Mouse (Mus musculus): ENCODE data around the gene Tmem87a. TPM values are rescaled to one million over a fixed set of nuclear protein-coding genes. Genes with fewer than 3 reads are reported as not detected.
A peak's percentile ranks its signal among the peaks of the same experiment; 100 is the strongest.

The Tmem87a gene
- polyA plus RNA-seq, 1 experiment from 2014 or later: 10.6 TPM

DNA sequence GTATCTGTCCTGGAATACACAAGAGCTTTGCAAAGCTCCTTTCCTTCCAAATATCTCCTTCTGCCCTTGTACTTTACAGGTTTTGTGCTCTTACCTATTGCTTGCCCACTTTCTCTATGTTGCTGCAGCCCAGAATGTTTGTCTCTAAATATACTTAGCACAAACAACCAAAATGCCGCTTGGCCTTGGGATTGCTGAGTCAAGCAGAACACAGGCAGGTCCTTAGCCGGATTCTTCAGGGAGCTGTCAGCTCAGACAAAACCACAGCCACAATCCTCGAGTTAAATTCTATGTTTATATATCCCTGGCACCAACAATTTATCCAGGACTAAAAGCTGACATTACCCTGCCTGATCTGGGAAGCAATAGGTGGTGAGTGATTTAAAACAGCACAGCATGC is 14.5 kb downstream of the Tmem87a start:
- 89% methylated on average over 3 of the region's 3 CpGs for WGBS
- H3K27ac ChIP-seq (ENCODE audit: low read depth, low read length): no peak overlapping the region
- H3K4me2 ChIP-seq (ENCODE audit: low read depth, low read length, severe bottlenecking): no peak overlapping the region
- no peak for ATAC-seq (replicated peaks; ENCODE audit: low FRiP score)
- H3K4me1 ChIP-seq (replicated peaks; ENCODE audit: control insufficient read depth, insufficient read depth, low read length): no peaks in the 10 kb centered on the region
- peaks cover 3% of the 10 kb centered on the region; the same call in 1 of the 2 replicates for H3K36me3 ChIP-seq (ENCODE audit: control insufficient read depth, insufficient read depth, low read length)
- no peaks in the 10 kb centered on the region for H3K27me3 ChIP-seq (ENCODE audit: control insufficient read depth, insufficient read depth, low read length)
- no peak for DNase-seq (ENCODE audit: low spot score)
- H3K9me3 ChIP-seq (ENCODE audit: control insufficient read depth, low read length): no peaks in the 10 kb centered on the region
- no peak overlapping the region for H3K4me3 ChIP-seq (ENCODE audit: low read depth, low read length)
- no peak overlapping the region for H3K9ac ChIP-seq (ENCODE audit: low read length)

DNA sequence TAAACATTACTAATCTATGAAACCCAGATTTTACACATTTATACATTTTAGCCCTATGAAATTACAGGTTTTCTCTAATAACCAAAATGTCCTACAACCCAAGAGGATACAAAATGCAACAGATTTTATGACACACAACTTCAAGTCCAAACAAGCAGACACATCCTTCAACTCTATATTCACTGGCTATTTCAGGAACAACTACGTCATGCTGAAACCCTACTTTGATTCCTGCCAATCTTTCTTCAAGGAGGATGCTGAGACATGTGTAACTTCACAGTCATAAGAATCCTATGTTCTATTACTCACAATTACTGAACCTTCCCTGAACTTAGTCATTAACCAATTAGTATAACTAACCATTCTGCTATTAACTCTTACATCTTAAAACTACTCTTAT is 16.6 kb downstream of the Tmem87a start:
- H3K36me3 ChIP-seq (ENCODE audit: control insufficient read depth, insufficient read depth, low read length): peaks cover 3% of the 10 kb centered on the region; the same call in 1 of the 2 replicates
- H3K9me3 ChIP-seq (ENCODE audit: control insufficient read depth, low read length): no peaks in the 10 kb centered on the region
- H3K9ac ChIP-seq (ENCODE audit: low read length): no peak overlapping the region
- H3K27ac ChIP-seq (ENCODE audit: low read depth, low read length): no peak overlapping the region
- H3K4me3 ChIP-seq (ENCODE audit: low read depth, low read length): no peak overlapping the region
- no peaks in the 10 kb centered on the region for H3K27me3 ChIP-seq (ENCODE audit: control insufficient read depth, insufficient read depth, low read length)
- ATAC-seq (replicated peaks; ENCODE audit: low FRiP score) (no peak), DNase-seq (ENCODE audit: low spot score) (no peak)
- 98% methylated on average over 1 of the region's 1 CpGs for WGBS
- no peak overlapping the region for H3K4me2 ChIP-seq (ENCODE audit: low read depth, low read length, severe bottlenecking)
- H3K4me1 ChIP-seq (replicated peaks; ENCODE audit: control insufficient read depth, insufficient read depth, low read length): no peaks in the 10 kb centered on the region

DNA sequence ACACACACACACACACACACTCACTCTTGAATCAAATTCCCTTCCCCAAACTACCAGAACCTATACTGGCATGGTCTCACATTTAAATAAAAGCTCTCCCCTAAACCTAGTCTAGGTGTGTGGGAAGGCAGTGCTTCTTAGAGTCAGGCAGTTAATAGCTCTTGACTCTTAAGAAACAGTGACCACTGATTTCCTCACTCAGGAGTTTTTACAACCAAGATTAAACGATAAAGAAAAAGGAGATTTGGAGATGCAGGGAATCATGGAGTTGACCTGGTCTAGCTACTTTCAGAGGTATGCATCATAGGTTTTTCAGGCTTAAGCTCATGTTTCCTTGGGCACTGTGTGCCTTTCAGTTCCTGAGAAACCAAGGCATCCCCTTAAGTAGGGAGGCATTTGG is 17.6 kb downstream of the Tmem87a start:
- no peak for DNase-seq (ENCODE audit: low spot score)
- Histone ChIP-seq H3K4me1 (replicated peaks; ENCODE audit: control insufficient read depth, insufficient read depth, low read length) (no peaks in the 10 kb centered on the region), H3K4me2 (ENCODE audit: low read depth, low read length, severe bottlenecking) (no peak overlapping the region), H3K27ac (ENCODE audit: low read depth, low read length) (no peak overlapping the region), H3K4me3 (ENCODE audit: low read depth, low read length) (no peak overlapping the region), H3K9me3 (ENCODE audit: control insufficient read depth, low read length) (no peaks in the 10 kb centered on the region), H3K27me3 (ENCODE audit: control insufficient read depth, insufficient read depth, low read length) (no peaks in the 10 kb centered on the region), H3K9ac (ENCODE audit: low read length) (no peak overlapping the region), H3K36me3 (ENCODE audit: control insufficient read depth, insufficient read depth, low read length) (peaks cover 3% of the 10 kb centered on the region; the same call in 1 of the 2 replicates)
- WGBS: 100% methylated on average over 1 of the region's 1 CpGs
- no peak for ATAC-seq (replicated peaks; ENCODE audit: low FRiP score)

DNA sequence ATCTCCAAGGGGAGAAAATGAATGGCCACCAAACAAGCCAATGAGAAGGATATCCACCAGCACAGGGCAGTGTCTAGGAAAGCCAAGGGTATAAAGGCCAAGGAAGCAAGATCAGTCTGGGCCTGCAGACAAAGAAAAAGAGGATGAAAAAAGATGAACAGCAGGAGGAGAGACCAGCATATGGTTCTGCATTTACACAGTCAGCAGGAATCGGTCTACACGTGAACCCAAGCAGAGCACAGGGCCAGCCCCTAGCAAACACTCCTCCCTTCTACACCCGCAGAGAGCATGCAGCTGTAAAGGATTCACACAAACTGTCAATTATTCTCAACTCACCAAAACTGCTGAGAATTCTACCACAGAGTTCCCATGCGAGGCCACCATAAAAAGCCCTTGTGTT is 30.1 kb downstream of the Tmem87a start:
- peaks cover 3% of the 10 kb centered on the region for H3K36me3 ChIP-seq (ENCODE audit: control insufficient read depth, insufficient read depth, low read length)
- H3K4me3 ChIP-seq (ENCODE audit: low read depth, low read length): no peak overlapping the region
- no peaks in the 10 kb centered on the region for H3K9me3 ChIP-seq (ENCODE audit: control insufficient read depth, low read length)
- H3K27me3 ChIP-seq (ENCODE audit: control insufficient read depth, insufficient read depth, low read length): no peaks in the 10 kb centered on the region
- 80% methylated on average over 4 of the region's 4 CpGs for WGBS
- no peak overlapping the region for H3K9ac ChIP-seq (ENCODE audit: low read length)
- H3K27ac ChIP-seq (ENCODE audit: low read depth, low read length): no peak overlapping the region
- H3K4me2 ChIP-seq (ENCODE audit: low read depth, low read length, severe bottlenecking): no peak overlapping the region
- DNase-seq (ENCODE audit: low spot score) (no peak), ATAC-seq (replicated peaks; ENCODE audit: low FRiP score) (no peak)
- no peaks in the 10 kb centered on the region for H3K4me1 ChIP-seq (replicated peaks; ENCODE audit: control insufficient read depth, insufficient read depth, low read length)

DNA sequence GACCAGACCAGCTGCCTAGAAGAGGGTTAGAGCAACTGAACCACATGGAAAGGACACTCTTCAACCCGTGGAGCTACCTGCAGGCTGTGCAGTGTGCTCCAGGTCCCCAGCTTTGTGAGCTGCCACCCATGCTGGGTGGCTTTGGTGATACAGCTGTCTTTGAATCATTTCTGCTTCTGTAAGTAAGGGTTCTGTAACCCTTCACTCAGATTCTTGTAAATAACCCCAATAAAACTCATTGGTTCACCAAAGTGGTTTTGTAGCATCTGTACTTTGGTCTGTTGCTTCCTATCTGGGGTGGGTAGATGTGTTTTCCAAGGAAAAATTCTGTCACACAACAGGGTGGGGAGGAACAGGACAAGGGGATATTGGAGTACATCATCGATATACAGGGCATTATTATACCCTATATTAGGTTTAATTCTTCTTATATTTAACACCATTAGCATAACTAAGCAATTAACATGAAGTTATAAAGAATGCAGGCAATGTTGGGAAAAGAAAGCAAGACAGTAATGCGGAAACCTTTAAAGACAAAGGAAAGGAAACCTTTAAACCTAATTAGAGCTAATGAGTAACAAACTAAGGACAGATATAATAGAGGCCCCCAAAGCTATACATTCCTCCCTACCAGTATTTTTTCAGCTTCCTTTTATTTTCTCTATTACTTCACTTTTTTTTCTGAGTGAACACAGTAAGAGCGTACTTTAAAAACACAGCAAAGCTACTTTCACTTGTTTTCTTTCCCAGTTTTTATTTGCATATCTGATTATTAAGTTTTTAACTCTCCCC is 36.3 kb downstream of the Tmem87a start:
- Histone ChIP-seq H3K36me3 (ENCODE audit: control insufficient read depth, insufficient read depth, low read length) (no peaks in the 10 kb centered on the region; the same call in 1 of the 2 replicates), H3K4me2 (ENCODE audit: low read depth, low read length, severe bottlenecking) (no peak overlapping the region), H3K4me1 (replicated peaks; ENCODE audit: control insufficient read depth, insufficient read depth, low read length) (no peaks in the 10 kb centered on the region), H3K27ac (ENCODE audit: low read depth, low read length) (no peak overlapping the region), H3K9ac (ENCODE audit: low read length) (no peak overlapping the region), H3K9me3 (ENCODE audit: control insufficient read depth, low read length) (no peaks in the 10 kb centered on the region), H3K27me3 (ENCODE audit: control insufficient read depth, insufficient read depth, low read length) (no peaks in the 10 kb centered on the region), H3K4me3 (ENCODE audit: low read depth, low read length) (no peak overlapping the region)
- WGBS: 90% methylated on average over 4 of the region's 4 CpGs
- ATAC-seq (replicated peaks; ENCODE audit: low FRiP score): no peak
- no peak for DNase-seq (ENCODE audit: low spot score)

DNA sequence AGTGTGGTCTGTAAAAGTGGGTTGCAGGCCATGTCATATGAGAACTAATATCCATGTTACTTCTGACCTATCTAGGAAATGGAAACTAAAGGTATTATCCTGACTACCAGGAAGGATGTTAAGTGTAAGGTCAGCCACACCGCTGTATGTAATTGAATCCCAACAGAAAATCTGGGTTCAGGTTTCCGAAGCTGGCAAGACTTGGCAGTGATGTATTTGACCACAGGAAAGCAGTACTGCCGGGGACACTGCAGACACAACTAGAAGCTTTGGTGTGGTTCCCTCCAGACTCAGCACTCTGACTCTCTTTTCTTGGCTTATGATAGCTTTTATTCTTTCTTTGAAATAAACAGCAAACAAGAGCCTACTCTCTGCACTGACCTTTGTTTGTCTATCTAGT is 37.4 kb downstream of the Tmem87a start:
- H3K4me1 ChIP-seq (replicated peaks; ENCODE audit: control insufficient read depth, insufficient read depth, low read length): no peaks in the 10 kb centered on the region
- DNase-seq (ENCODE audit: low spot score) (no peak), ATAC-seq (replicated peaks; ENCODE audit: low FRiP score) (no peak)
- no peak overlapping the region for H3K4me2 ChIP-seq (ENCODE audit: low read depth, low read length, severe bottlenecking)
- H3K9me3 ChIP-seq (ENCODE audit: control insufficient read depth, low read length): no peaks in the 10 kb centered on the region
- WGBS: 92% methylated on average over 3 of the region's 3 CpGs
- no peak overlapping the region for H3K4me3 ChIP-seq (ENCODE audit: low read depth, low read length)
- H3K9ac ChIP-seq (ENCODE audit: low read length): no peak overlapping the region
- H3K27ac ChIP-seq (ENCODE audit: low read depth, low read length): no peak overlapping the region
- H3K36me3 ChIP-seq (ENCODE audit: control insufficient read depth, insufficient read depth, low read length): no peaks in the 10 kb centered on the region; the same call in 1 of the 2 replicates
- H3K27me3 ChIP-seq (ENCODE audit: control insufficient read depth, insufficient read depth, low read length): no peaks in the 10 kb centered on the region

DNA sequence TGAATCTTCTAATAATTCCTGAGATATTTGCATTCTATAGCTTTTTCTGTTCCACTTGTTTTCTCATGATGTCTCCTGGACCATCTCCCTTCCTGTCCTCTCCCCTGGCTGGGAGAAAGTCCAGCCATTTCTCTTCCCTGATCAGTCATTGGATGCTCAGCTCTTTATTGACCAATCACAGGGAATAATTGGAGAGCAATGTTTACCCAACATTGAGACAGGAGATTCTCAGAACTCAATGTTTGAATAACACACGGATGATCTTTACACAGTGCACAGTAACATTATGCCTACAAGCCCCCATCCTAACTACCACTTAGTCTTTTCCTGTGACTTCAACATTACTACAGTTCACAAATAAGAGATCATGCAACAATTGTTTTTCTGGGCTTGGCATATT is 43.5 kb downstream of the Tmem87a start:
- Histone ChIP-seq H3K4me3 (ENCODE audit: low read depth, low read length) (no peak overlapping the region), H3K4me2 (ENCODE audit: low read depth, low read length, severe bottlenecking) (no peak overlapping the region), H3K27ac (ENCODE audit: low read depth, low read length) (no peak overlapping the region), H3K27me3 (ENCODE audit: control insufficient read depth, insufficient read depth, low read length) (no peaks in the 10 kb centered on the region), H3K9ac (ENCODE audit: low read length) (no peak overlapping the region), H3K36me3 (ENCODE audit: control insufficient read depth, insufficient read depth, low read length) (no peaks in the 10 kb centered on the region; the same call in 1 of the 2 replicates), H3K4me1 (replicated peaks; ENCODE audit: control insufficient read depth, insufficient read depth, low read length) (no peaks in the 10 kb centered on the region), H3K9me3 (ENCODE audit: control insufficient read depth, low read length) (no peaks in the 10 kb centered on the region)
- DNase-seq (ENCODE audit: low spot score) (no peak), ATAC-seq (replicated peaks; ENCODE audit: low FRiP score) (no peak)
- WGBS: 81% methylated on average over 1 of the region's 1 CpGs

DNA sequence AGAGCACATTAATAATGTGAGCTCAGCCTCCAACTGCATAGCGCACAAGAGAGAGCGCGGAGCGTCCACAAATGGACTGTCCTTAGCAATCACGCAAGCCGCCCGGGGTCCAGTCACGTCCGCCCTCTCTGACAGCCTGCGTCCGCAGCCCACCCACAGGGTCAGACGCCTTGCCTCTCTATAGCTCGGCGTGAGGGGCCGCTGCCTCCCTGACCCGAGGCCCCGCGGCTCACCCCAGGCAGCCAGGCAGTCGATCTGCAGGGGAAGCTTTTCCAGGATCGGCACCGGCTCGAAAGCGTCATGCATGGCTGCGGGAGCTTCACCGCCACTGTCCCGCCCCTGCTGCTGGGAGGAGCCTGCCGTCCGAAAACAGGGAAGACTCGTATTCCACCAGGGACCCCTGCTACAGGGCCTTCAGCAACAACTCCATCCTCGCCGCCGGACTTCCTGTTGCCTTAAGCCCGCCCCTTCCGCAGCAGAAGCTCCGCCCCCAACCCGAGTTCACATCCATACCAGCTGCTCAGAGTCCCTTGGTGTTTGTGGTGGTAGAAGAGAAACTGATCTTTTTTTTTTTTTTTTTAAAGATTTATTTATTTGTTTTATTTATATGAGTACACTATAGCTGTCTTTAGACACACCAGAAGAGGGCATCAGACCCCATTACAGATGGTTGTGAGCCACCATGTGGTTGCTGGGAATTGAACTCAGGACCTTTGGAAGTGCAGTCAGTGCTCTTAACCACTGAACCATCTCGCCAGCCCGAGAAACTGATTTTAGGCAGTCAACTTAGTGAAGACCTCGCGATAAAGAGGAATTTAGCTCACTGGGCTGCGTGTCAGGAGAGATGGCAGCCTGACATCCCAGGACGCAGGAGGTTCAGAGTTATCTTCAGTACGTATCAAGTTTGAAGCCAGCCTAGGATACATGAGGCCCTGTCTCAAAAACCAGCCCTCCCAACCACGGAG is 50.9 kb downstream of the Tmem87a start, which contains the start of gene Vps39:
Gene Vps39, minus strand, starts transcription at position 456 of the 965 bp plus-strand sequence.
- Histone ChIP-seq H3K9ac (ENCODE audit: low read length) (peak within 1 kb of the TSS; percentile 66), H3K4me2 (ENCODE audit: low read depth, low read length, severe bottlenecking) (peak within 1 kb of the TSS; percentile 70), H3K4me1 (replicated peaks; ENCODE audit: control insufficient read depth, insufficient read depth, low read length) (no peaks in the 10 kb centered on the region; the same call in 1 of the 2 replicates), H3K4me3 (ENCODE audit: low read depth, low read length) (peak within 1 kb of the TSS; percentile 69), H3K9me3 (ENCODE audit: control insufficient read depth, low read length) (no peaks in the 10 kb centered on the region), H3K27me3 (ENCODE audit: control insufficient read depth, insufficient read depth, low read length) (no peaks in the 10 kb centered on the region), H3K36me3 (ENCODE audit: control insufficient read depth, insufficient read depth, low read length) (no peaks in the 10 kb centered on the region; the same call in 1 of the 2 replicates), H3K27ac (ENCODE audit: low read depth, low read length) (0 out of 2 replicates have a peak within 1 kb of the TSS, but pooled peaks have one; percentile 20)
- ATAC-seq (replicated peaks; ENCODE audit: low FRiP score): peak; percentile 96
- DNase-seq (ENCODE audit: low spot score): peak; percentile 92
- 11% methylated on average over 44 of the region's 44 CpGs for WGBS
